Mouse (Mus musculus) thymus, adult 2 months (tissue): ENCODE measurements at regions not wholly inside any gene's neighbourhood (a gene's known extent, or its start where the extent isn't known, plus 50 kb on each side); places are given as distances from the start of the nearest gene placed in this dataset.

Experiments
- DNase-seq: peaks from one replicate; pipeline ENCODE4 v3.0.0; 2021
- H3K27ac ChIP-seq: fragments of 200-500 bp; 2 replicates; pipeline ENCODE4 v1.5.1; 2012; ENCODE audit warnings: low read length, control low read depth; ENCODE audit not compliant: control insufficient read depth, insufficient read depth
- H3K27me3 ChIP-seq: fragments of 200-500 bp; 2 replicates; pipeline ENCODE4 v1.6.1; 2012; ENCODE audit warnings: mild to moderate bottlenecking, low read length, moderate library complexity, mixed read lengths; ENCODE audit not compliant: control insufficient read depth, insufficient read depth
- H3K36me3 ChIP-seq: fragments of 200-500 bp; 2 replicates; pipeline ENCODE4 v1.6.1; 2012; ENCODE audit warnings: mild to moderate bottlenecking, low read length, moderate library complexity; ENCODE audit not compliant: control insufficient read depth, insufficient read depth
- H3K4me1 ChIP-seq: fragments of 200-500 bp; replicated peaks from 2 replicates; pipeline ENCODE4 v1.6.1; 2012; ENCODE audit warnings: low read length; ENCODE audit not compliant: control insufficient read depth, insufficient read depth
- H3K4me3 ChIP-seq: fragments of 200-500 bp; 2 replicates; pipeline ENCODE4 v1.5.1; 2012; ENCODE audit warnings: mild to moderate bottlenecking, low read length, control low read depth, moderate library complexity; ENCODE audit not compliant: control insufficient read depth, insufficient read depth
- CTCF ChIP-seq: fragments of 200-500 bp; IDR thresholded peaks from 2 replicates; pipeline ENCODE4 v1.5.1; 2012; ENCODE audit warnings: mild to moderate bottlenecking, control low read depth, low read length, moderate library complexity, borderline replicate concordance; ENCODE audit not compliant: control insufficient read depth, poor library complexity, insufficient read depth; ENCODE audit errors: extremely low read depth
- POLR2A ChIP-seq: fragments of 200-500 bp; IDR thresholded peaks from 2 replicates; pipeline ENCODE4 v1.6.1; 2012; ENCODE audit warnings: mild to moderate bottlenecking, low read length, control low read depth, moderate library complexity; ENCODE audit not compliant: control insufficient read depth, poor library complexity, insufficient read depth; ENCODE audit errors: extremely low read depth
- WGBS: fragments of 180-500 bp; shearing (Covaris S2); methylation state at CpG from one replicate; pipeline ENCODE4 v1.1.7; 2018; 5-methylcytosine and 5-hydroxymethylcytosine counted together

GRCm38 (mm10) chr12:32621739-32622138 lies 197.6 kb upstream of the Nampt start:
- Histone ChIP-seq H3K27me3 (no peaks in the 10 kb centered on the region), H3K4me1 (no peaks in the 10 kb centered on the region), H3K27ac (no peak overlapping the region), H3K4me3 (no peak overlapping the region), H3K36me3 (no peaks in the 10 kb centered on the region)
- TF ChIP-seq POLR2A: no peak
- no peak for TF ChIP-seq CTCF
- DNase-seq: no peak
- 89% methylated on average over 5 of the region's 5 CpGs for WGBS

GRCm38 (mm10) chr12:32628552-32628951 lies 190.8 kb upstream of the Nampt start:
- H3K4me1 ChIP-seq: no peaks in the 10 kb centered on the region
- no peak overlapping the region for H3K4me3 ChIP-seq
- TF ChIP-seq POLR2A (no peak), CTCF (no peak)
- WGBS: 100% methylated on average over 1 of the region's 1 CpGs
- H3K27me3 ChIP-seq: no peaks in the 10 kb centered on the region
- no peak for DNase-seq
- H3K36me3 ChIP-seq: no peaks in the 10 kb centered on the region
- no peak overlapping the region for H3K27ac ChIP-seq

- TF ChIP-seq CTCF (no peak), POLR2A (no peak)
Measured at GRCm38 (mm10) chr12:32632935-32633334, 186.4 kb upstream of the Nampt start.

GRCm38 (mm10) chr12:32635055-32635454 lies 184.3 kb upstream of the Nampt start:
- TF ChIP-seq POLR2A (no peak), CTCF (no peak)
- Histone ChIP-seq H3K4me1 (peaks cover 5% of the 10 kb centered on the region), H3K36me3 (no peaks in the 10 kb centered on the region), H3K4me3 (no peak overlapping the region), H3K27me3 (no peaks in the 10 kb centered on the region), H3K27ac (peak overlapping the region; percentile 72)
- DNase-seq: peak; percentile 24
- WGBS: 7% methylated on average over 5 of the region's 5 CpGs

More at GRCm38 (mm10) chr12:32632935-32633334, 186.4 kb upstream of the Nampt start:
- peaks cover 5% of the 10 kb centered on the region for H3K4me1 ChIP-seq
- H3K27ac ChIP-seq: no peak overlapping the region
- WGBS: 90% methylated on average over 3 of the region's 3 CpGs
- H3K4me3 ChIP-seq: no peak overlapping the region
- no peaks in the 10 kb centered on the region for H3K27me3 ChIP-seq
- no peaks in the 10 kb centered on the region for H3K36me3 ChIP-seq
- no peak for DNase-seq

GRCm38 (mm10) chr12:32637400-32638100 lies 181.8 kb upstream of the Nampt start:
- Histone ChIP-seq H3K36me3 (no peaks in the 10 kb centered on the region), H3K4me1 (peaks cover 5% of the 10 kb centered on the region), H3K27me3 (no peaks in the 10 kb centered on the region), H3K27ac (no peak overlapping the region), H3K4me3 (no peak overlapping the region)
- TF ChIP-seq POLR2A (no peak), CTCF (no peak)
- peak; percentile 11 for DNase-seq
- WGBS: 3% methylated on average over 8 of the region's 8 CpGs

GRCm38 (mm10) chr12:32640591-32640990 lies 178.8 kb upstream of the Nampt start:
- H3K27me3 ChIP-seq: no peaks in the 10 kb centered on the region
- no peak overlapping the region for H3K4me3 ChIP-seq
- H3K27ac ChIP-seq: no peak overlapping the region
- no peaks in the 10 kb centered on the region for H3K36me3 ChIP-seq
- no peaks in the 10 kb centered on the region; the same call in 1 of the 2 replicates for H3K4me1 ChIP-seq
- TF ChIP-seq POLR2A (no peak), CTCF (no peak)
- 88% methylated on average over 2 of the region's 2 CpGs for WGBS
- DNase-seq: no peak
